Mouse (Mus musculus) frontal cortex, postnatal 14 days (tissue): Measurements from ENCODE around the gene E130114P18Rik.

Experiments
- DNase-seq, 2 experiments: peaks; one replicate each; pipeline ENCODE4 v3.0.0; 2022; ENCODE audit warnings: low spot score in 2 of 2

The E130114P18Rik gene

DNA sequence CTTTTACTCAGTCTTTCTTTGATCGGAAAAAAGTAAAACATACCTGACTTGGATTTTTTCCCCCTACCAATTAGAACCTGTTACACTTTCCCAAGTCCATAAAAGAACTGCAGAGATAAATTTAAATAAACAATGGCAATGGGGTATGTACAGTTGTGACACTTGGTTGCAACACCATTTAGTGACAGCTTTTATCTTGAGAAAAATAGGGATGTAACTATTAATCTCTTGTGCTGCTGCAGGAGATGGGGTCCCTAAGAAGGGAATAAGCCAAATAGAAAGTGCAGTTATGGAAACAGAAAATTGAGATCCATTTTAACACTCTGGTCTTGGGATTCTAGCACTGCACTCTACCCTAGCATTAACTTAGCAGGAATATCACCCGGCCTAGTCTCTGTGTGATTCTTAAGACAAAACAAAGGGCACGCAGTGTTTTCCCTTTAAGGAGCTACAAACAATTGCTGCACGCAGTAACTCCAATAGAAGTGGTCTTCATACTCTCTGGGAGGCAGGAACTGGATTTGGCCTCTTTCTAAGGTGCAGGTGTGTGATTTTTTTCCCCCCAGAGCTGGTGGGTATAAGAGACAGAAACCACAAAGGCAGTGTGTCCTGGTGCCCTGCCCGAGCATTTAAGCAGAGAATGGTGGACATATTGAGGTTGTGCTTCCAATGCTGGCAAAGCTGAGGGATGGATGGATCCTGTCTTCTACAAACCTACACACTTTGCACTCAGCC lies 25.4 kb downstream of the E130114P18Rik start:
- DNase-seq: no peak

GRCm38 (mm10) chr4:97751483-97752251 lies 26.2 kb downstream of the E130114P18Rik start:
- DNase-seq: peak in 1 of 2 experiments; percentile 26

DNA sequence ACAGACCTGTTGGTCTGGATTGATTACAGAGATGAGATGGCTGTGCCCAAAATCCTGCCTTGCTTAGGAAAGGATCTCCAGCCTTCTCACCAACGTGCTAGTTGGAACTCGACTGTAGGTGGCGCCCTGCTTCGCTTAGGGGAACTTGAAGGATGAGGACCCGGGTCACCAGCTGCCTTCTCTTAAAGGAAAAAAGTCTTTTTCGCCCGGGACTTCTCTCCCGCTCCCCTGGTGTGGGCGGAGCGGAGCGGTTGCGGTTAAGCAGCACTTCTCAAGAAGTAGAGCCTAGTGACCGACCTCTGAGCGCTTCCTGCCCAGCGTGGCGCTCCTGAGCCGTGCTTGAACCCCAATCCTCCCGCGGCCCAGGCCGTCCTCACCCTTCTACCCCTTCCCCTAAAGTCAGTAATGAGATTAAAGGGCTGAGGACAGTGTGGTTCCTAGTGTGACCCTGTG lies 26.8 kb downstream of the E130114P18Rik start:
- DNase-seq: peak; percentile 80 to 84

DNA sequence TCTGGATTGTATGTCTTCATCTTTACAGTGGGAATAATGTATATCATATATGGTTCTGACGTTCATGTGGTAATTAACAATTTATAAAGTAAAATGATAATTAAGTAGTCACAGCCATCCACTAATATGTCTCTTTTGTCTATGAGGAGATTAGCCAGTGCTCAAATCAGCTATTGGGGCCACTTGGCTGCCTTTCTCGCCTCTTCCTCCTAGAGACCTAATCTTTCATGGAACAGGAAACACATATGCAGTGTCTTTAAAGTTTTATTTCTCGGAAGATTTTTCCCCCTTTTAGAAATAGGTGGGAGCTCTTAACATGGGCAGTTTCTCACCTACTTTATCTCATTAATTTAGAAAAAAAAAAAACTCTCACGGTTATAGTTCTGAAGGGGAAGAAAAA lies 27.5 kb downstream of the E130114P18Rik start:
- no peak for DNase-seq

GRCm38 (mm10) chr4:97746106-97746900 lies 31.6 kb downstream of the E130114P18Rik start:
- no peak for DNase-seq

DNA sequence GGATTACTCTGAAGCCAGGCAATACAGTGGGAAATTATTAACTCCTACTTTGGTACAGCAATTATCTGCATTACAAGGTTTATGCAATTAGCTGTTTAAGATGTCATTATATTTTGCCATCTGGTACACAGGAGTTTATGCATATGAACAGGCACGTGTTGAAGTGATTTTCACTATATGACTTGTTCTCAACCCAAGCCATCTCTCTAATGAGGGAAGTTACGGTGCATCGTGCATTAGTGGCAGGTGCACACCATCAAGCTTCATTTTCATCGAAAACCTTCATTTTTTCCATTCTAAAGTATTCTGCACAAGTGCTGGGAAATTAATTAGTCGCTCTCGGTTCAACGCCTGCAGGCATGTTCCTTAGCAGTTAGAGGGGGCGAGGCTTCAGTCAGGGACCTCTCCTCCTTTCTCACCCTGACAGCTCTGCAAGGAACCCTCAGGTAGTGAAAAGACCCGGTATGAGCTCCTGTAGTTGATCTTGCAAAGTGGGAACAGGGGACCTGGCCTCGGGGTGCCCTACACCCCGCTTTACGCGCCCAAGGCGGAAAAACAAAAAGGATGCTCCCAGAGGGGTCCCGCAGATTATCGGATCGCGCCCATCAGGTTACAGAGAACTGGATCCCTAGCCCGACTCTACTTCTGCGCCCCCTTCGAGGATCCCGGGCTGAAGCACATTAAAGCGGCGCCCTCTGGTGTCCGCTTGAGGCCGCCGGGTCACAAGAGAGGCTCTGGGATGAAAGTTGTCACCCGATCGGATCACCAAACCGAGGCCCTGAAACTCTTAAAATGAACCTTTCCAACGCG lies 32.4 kb downstream of the E130114P18Rik start:
- DNase-seq: peak; percentile 54 to 70

DNA sequence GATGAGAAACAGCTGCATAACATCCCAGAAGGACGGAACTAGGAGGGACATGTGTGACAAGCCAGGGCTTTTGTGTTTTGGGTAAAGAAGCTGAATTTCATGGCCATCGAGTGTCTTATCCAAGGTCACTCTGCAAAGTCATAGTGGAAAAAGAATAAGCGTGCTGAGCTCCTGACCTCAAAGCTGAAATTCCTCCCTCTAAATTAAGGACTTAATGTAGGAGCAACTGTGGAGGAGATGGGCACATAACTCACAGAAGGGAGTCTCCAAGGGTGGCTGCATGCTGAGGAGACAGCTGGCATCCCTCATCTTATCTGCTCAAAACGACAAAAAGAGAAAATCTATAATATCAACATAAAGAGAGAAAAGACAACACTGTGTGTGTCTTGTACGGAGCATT lies 33.9 kb downstream of the E130114P18Rik start:
- DNase-seq: no peak

DNA sequence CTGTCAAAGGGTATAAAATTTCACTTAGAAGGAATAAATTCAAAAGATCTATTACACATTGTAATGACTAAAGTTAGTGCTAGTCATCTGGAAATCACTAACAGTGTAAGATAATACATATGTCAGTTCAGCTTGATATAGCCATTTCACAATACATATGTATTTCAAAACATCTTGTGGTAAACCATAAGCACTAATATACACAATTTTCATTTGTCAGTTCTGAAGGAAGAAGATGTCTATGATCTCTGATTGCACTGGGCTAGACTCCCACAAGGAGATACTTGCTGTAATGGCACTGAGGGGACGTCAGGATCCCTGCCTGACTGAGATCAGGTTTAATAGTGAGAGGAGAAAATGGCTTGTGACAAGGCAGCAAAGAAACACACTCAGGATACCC lies 44.5 kb downstream of the E130114P18Rik start:
- no peak for DNase-seq

DNA sequence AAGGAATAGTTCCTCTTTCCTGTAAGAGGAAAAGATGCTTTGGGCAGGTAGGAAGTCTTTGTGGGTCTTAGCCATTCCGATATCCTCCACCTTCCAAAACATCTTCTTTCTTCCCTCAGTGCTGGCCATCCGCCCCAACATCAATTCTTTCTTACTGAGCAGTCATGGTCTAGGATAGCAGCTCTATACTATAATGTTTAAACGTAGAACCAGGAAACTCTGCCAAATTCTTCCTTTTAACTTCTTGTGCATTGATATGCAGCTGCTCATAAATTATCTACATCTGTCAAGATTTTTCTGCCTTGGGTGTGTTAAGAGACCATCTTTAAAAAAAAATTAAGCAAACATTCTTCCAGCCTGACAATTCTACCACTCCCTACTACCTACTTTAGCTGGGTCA lies 47.5 kb downstream of the E130114P18Rik start:
- no peak for DNase-seq

DNA sequence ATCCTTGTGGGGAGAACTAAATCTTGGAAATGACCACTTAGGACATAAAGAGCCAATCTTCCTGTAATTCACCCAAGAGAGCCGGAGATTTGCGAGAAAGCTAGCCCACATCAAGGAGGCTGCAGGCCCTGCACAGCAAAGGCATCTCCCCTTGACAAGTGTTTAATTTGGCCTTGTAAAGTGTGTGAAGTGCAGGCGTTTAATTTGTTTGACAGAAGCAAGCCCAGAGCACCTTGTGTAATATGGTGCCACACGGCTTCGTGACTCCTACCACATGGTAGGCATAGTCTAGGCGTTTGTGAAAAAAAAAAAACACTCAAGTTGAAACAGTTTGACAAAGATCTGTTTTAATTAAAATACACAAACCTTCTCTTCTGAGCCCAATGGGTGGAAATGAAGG lies 47.9 kb downstream of the E130114P18Rik start:
- DNase-seq: no peak

- DNase-seq: no peak
Observed at GRCm38 (mm10) chr4:97728520-97728919, 49.4 kb downstream of the E130114P18Rik start.

DNA sequence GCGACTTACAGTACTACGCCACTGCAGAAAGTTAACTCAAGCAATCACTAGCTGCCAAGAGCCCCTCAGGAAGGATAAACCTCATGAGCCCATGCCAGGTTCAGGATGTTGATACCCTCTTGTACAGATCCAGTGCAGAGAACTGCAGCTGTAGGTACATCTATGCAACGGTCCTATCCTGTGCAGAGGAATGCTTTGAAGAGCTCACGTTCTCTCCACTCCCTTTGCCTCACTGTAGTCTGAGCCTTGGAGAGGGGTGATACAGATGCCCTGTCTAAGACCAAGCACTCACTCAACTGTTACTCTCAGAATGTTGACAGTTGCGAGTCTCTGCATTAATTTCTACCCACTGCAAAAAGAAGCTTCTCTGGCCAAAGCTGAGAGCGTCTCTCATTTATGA lies 54.5 kb downstream of the E130114P18Rik start:
- DNase-seq: no peak

DNA sequence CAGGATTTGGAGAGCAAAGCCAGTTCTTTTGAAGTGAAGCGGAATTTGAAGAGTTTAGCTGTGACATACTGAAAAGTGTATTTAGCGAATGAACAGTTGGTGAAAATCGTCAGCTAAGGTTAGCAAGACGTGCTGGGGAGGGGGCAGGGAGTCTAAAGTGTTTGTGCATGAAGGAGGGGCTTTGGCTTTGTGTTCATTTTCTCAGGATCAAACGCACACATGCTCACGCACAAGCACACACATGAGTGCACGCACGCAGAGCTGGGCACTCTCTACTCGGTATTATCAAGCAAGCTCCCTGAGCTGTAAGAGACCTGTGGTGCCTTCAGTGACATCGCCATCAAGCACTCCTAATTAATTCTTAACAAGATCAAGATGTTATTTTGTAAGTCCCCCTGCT lies 55.2 kb downstream of the E130114P18Rik start:
- DNase-seq: no peak

- DNase-seq: no peak
Observed at GRCm38 (mm10) chr4:97714616-97715015, 63.3 kb downstream of the E130114P18Rik start.

DNA sequence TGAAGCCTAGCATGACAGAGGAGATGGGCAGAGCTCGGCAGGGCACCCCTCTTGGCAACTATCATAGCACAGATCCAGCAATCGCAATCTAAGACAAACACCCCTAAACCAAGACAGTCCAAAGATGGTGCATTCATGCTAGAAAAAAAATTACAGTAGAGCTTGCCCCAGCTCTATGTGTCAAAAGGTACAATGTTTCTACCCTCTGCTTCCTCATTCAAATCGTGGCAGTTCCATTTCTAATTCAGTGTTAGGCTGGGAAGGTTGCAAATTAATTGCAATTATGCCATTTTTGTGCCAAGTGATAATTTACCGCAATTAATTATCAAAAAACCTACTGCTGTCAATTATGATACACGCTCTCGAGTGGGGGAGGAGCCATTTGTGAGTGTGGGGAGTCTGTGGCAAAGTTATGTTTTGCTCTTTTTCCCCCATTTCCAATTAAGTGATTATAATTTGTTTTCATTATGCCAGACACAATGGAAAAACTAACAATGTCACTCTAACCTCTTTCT lies 63.7 kb downstream of the E130114P18Rik start:
- DNase-seq: no peak

- DNase-seq: no peak
Observed at GRCm38 (mm10) chr4:97712547-97712946, 65.3 kb downstream of the E130114P18Rik start.

GRCm38 (mm10) chr4:97710048-97710765 lies 67.7 kb downstream of the E130114P18Rik start:
- peak in 1 of 2 experiments; percentile 7 for DNase-seq

DNA sequence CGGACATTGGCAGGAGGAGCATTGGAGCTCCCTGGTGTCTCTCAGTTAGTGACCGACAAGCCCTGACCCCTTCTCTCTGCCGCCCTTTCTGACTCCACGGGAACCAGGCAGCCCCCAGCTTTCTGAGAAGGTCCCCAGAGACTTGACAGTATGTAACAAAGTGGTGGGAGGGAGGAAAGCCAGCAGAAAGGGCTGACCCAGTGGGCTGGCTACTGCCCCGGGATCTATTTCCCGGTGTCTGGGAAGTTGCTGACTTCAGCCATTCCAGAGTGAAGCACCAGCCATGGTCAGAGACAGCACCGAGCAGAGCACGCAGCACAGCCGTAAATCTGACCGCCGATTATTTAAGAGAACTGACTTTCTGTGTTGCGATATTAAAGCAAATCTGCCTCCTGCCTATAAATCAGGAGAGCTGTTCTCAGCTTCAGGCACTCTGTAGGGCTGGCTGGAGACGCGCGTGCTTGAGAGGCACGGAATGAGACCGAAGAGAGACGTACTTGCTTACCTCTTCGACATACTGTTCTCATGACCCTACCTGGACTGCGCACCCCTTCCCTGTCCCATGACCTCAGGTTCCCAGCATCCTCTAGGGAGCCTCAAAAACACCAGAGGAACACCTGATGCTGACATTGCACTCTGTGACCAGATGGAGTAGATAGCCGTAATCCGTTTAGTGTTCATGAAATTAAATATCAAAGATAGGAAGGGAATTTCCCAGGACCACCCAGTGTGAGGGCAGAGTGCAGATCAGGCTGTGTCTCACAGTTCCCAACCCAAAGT lies 70.3 kb downstream of the E130114P18Rik start:
- DNase-seq: no peak
